Mouse (Mus musculus) thymus, adult 2 months (tissue): ENCODE measurements around the gene Car10. TPM values are rescaled to one million over a fixed set of nuclear protein-coding genes. Genes with fewer than 3 reads are reported as not detected.

Experiments used
- DNase-seq: peaks from one replicate; pipeline ENCODE4 v3.0.0; 2021
- H3K27ac ChIP-seq: fragments of 200-500 bp; 2 replicates; pipeline ENCODE4 v1.5.1; 2012; ENCODE audit warnings: low read length, control low read depth; ENCODE audit not compliant: control insufficient read depth, insufficient read depth
- H3K27me3 ChIP-seq: fragments of 200-500 bp; 2 replicates; pipeline ENCODE4 v1.6.1; 2012; ENCODE audit warnings: mild to moderate bottlenecking, low read length, moderate library complexity, mixed read lengths; ENCODE audit not compliant: control insufficient read depth, insufficient read depth
- H3K36me3 ChIP-seq: fragments of 200-500 bp; 2 replicates; pipeline ENCODE4 v1.6.1; 2012; ENCODE audit warnings: mild to moderate bottlenecking, low read length, moderate library complexity; ENCODE audit not compliant: control insufficient read depth, insufficient read depth
- H3K4me1 ChIP-seq: fragments of 200-500 bp; replicated peaks from 2 replicates; pipeline ENCODE4 v1.6.1; 2012; ENCODE audit warnings: low read length; ENCODE audit not compliant: control insufficient read depth, insufficient read depth
- H3K4me3 ChIP-seq: fragments of 200-500 bp; 2 replicates; pipeline ENCODE4 v1.5.1; 2012; ENCODE audit warnings: mild to moderate bottlenecking, low read length, control low read depth, moderate library complexity; ENCODE audit not compliant: control insufficient read depth, insufficient read depth
- CTCF ChIP-seq: fragments of 200-500 bp; IDR thresholded peaks from 2 replicates; pipeline ENCODE4 v1.5.1; 2012; ENCODE audit warnings: mild to moderate bottlenecking, control low read depth, low read length, moderate library complexity, borderline replicate concordance; ENCODE audit not compliant: control insufficient read depth, poor library complexity, insufficient read depth; ENCODE audit errors: extremely low read depth
- POLR2A ChIP-seq: fragments of 200-500 bp; IDR thresholded peaks from 2 replicates; pipeline ENCODE4 v1.6.1; 2012; ENCODE audit warnings: mild to moderate bottlenecking, low read length, control low read depth, moderate library complexity; ENCODE audit not compliant: control insufficient read depth, poor library complexity, insufficient read depth; ENCODE audit errors: extremely low read depth
- WGBS: fragments of 180-500 bp; shearing (Covaris S2); methylation state at CpG from one replicate; pipeline ENCODE4 v1.1.7; 2018; 5-methylcytosine and 5-hydroxymethylcytosine counted together
- polyA plus RNA-seq: library from polyadenylated mRNA; depleted of rRNA; stranded (reverse); fragments of >200 nt; gene quantifications from 2 replicates; pipeline ENCODE4 v1.2.3, GENCODE M21; 2012

Gene Car10
- polyA plus RNA-seq, 1 experiment = 0.03 TPM

DNA sequence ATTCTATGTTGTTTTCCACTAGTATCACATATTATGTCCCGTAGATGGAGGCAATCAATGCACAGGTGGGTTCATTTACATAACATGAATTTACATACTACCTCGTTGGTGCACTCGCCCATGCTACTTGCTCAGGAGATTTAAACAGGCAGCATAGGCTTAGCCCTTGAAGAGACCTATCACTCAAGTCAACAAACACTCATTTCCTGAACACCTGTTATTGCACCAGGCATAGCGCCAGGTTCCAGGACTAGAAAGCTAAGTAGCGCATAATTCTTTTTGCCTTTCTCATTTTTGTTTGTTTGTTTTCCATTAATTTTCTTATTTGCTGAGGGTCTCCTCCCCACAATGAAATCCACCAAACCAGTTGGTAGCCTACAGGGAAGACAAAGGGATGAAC, 333.7 kb downstream of the Car10 start:
- no peaks in the 10 kb centered on the region for H3K36me3 ChIP-seq
- H3K27ac ChIP-seq = no peak overlapping the region
- 75% methylated on average over 5 of the region's 5 CpGs for WGBS
- DNase-seq = no peak
- no peak overlapping the region for H3K4me3 ChIP-seq
- TF ChIP-seq CTCF (no peak), POLR2A (no peak)
- H3K4me1 ChIP-seq = no peaks in the 10 kb centered on the region
- no peaks in the 10 kb centered on the region for H3K27me3 ChIP-seq

DNA sequence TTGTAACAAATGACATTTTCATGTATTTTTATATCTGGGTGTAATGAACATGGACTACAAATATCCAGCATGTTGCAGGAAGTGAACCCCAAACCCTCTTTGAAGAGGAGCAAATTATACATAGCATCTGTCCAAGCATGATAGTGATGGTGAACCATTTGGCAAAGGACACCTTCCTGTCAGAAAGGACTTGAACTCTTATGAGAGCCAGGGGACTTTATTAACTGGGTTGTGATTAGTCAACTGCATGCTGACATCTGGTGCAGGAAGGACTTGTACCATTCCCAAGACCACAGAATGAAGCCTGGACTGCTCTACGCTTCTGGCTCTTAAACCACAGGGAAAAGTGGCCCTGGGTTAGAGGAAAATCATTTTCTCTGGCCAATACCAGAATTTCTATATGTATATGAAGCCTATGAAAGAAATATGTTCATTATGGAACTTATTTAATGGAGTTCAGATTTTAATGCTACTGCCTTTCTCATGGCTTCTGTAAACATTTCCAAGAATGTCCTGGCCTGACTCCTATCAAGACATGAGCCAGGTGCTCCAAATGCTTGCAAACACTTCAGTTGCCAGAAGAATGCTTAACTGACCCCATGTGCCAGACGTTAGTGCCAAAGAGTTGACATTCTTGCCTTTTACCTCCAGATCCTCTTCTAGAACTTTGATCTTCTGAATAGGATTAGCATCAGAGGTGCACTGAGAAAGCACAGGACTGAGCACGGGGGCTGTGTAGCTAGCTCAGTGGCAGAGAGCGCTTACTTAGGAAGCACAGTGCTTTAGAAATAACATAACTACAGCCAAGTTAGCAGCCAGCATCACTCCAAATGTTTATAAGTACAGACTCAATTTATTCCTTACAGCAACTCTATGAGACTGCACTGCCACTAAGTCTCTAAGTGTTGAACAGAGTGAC, 337.4 kb downstream of the Car10 start:
- Histone ChIP-seq H3K27ac (no peak overlapping the region), H3K4me1 (no peaks in the 10 kb centered on the region), H3K4me3 (no peak overlapping the region), H3K27me3 (no peaks in the 10 kb centered on the region), H3K36me3 (no peaks in the 10 kb centered on the region)
- WGBS = 71% methylated on average over 4 of the region's 4 CpGs
- no peak for DNase-seq
- TF ChIP-seq CTCF = no peak
- no peak for TF ChIP-seq POLR2A

DNA sequence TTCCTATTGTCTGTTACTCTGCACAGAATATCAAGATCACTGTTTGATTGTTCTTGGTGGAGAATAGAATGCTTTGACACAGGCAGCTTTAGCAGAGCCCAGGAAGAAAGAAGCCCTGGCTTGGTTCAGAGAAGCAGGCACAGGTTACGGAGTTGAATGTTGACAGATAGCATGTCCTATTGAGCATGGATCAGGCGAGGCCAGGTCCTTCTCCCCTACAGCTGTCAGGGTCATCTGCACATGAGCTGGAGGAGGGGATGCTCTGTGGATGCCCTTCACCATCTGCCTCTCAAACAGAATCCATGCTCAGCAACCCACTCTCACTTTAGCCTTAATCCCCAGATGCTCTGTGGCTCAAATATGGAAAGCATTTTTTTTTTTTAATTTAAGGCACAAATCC, 339.1 kb downstream of the Car10 start:
- WGBS = 77% methylated on average over 2 of the region's 2 CpGs

DNA sequence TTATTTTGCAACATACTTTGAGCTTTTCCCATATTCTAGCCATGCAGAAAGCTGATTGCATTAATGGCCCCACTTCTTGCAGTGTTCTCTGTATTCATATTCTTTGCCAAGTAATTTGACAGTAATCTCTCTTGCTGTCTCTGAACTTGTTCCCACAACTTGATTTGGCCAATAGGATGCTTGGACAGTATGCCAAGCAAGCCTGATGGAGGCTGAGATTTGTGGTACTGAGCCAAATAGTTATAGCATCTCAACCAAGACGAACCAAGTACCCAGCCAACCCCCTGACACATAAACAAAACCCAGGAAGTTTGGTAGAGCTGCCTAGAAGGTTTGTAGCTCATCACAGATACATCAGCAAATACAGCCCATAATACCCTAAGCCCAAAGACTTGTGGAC, 342.6 kb downstream of the Car10 start:
- no peaks in the 10 kb centered on the region for H3K36me3 ChIP-seq
- H3K27ac ChIP-seq = no peak overlapping the region
- TF ChIP-seq POLR2A (no peak), CTCF (no peak)
- no peaks in the 10 kb centered on the region for H3K27me3 ChIP-seq
- DNase-seq = no peak
- H3K4me3 ChIP-seq = no peak overlapping the region
- WGBS = 83% methylated on average over 1 of the region's 1 CpGs
- no peaks in the 10 kb centered on the region for H3K4me1 ChIP-seq

More for the DNA sequence above, 339.1 kb downstream of the Car10 start:
- no peak for DNase-seq
- Histone ChIP-seq H3K27me3 (no peaks in the 10 kb centered on the region), H3K4me3 (no peak overlapping the region), H3K36me3 (no peaks in the 10 kb centered on the region), H3K4me1 (no peaks in the 10 kb centered on the region), H3K27ac (no peak overlapping the region)
- TF ChIP-seq POLR2A = no peak
- no peak for TF ChIP-seq CTCF

DNA sequence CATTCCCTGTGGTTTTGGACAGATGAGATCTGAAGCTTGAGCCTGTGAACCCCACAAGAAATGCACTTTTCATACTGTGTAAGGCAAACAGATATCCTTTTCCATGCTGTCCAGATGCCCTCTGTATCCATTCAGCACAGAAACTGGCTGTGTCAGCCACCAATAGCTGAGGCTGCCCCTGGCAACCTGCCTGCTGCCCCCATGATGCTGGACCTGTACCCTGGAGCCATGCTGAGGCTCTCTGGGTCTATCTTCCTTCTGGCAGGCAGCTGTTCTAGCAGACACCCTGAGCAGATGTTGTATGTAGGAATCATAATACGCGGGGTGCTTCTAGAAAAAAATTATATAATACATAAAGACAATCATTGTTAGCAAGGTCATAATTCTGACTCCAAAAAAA, 345.9 kb downstream of the Car10 start:
- Histone ChIP-seq H3K36me3 (no peaks in the 10 kb centered on the region), H3K4me1 (no peaks in the 10 kb centered on the region), H3K4me3 (no peak overlapping the region), H3K27ac (no peak overlapping the region), H3K27me3 (no peaks in the 10 kb centered on the region)
- WGBS = 95% methylated on average over 2 of the region's 2 CpGs
- TF ChIP-seq CTCF (no peak), POLR2A (no peak)
- DNase-seq = no peak

DNA sequence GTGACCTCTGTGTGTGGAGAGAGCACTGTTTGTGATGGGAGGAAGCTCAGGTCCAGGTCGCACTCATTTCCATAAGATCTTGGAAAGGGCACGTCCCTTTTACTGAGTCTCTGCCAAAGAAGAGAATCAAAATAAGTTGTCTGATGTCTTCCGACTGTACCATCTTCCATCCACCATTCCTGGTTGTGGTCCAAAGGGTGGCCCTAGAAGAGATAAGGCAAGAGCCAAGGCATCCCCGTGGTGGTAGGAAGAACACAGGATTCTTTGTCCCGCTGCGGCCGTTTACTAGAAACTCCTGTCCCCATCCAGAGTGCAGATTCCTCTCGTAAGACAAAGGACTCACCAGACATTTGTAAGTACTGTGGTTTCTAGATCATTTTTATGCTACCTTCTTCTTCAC, 346.9 kb downstream of the Car10 start:
- 88% methylated on average over 8 of the region's 8 CpGs for WGBS
- TF ChIP-seq POLR2A (no peak), CTCF (no peak)
- no peak for DNase-seq
- Histone ChIP-seq H3K27me3 (no peaks in the 10 kb centered on the region), H3K4me1 (no peaks in the 10 kb centered on the region), H3K27ac (no peak overlapping the region), H3K4me3 (no peak overlapping the region), H3K36me3 (no peaks in the 10 kb centered on the region)
